Mouse (Mus musculus): ENCODE data around the gene F11r. TPM values are rescaled to one million over a fixed set of nuclear protein-coding genes. Genes with fewer than 3 reads are reported as not detected.
"Not testable (repeated sequence)": the region's sequence is repeated elsewhere in the genome, so short reads cannot be mapped to it uniquely, and the experiment has no call there.

The F11r gene
- polyA plus RNA-seq, 1 experiment from 2014 or later = 13.4 TPM

- H3K9ac ChIP-seq (ENCODE audit: low read length) = no peak overlapping the region
- ATAC-seq (replicated peaks; ENCODE audit: low FRiP score) = no peak
- peak; percentile 77 for DNase-seq (ENCODE audit: low spot score)
- no peak overlapping the region for H3K27ac ChIP-seq (ENCODE audit: low read depth, low read length)
- H3K36me3 ChIP-seq (ENCODE audit: control insufficient read depth, insufficient read depth, low read length) = no peaks in the 10 kb centered on the region
- H3K4me3 ChIP-seq (ENCODE audit: low read depth, low read length) = no peak overlapping the region
- H3K9me3 ChIP-seq (ENCODE audit: control insufficient read depth, low read length) = no peaks in the 10 kb centered on the region
- no peaks in the 10 kb centered on the region for H3K27me3 ChIP-seq (ENCODE audit: control insufficient read depth, insufficient read depth, low read length)
- H3K4me1 ChIP-seq (replicated peaks; ENCODE audit: control insufficient read depth, insufficient read depth, low read length) = no peaks in the 10 kb centered on the region
- no peak overlapping the region for H3K4me2 ChIP-seq (ENCODE audit: low read depth, low read length, severe bottlenecking)
- WGBS = 30% methylated on average over 7 of the region's 7 CpGs
Observed at GRCm38 (mm10) chr1:171470371-171470871, 33.1 kb downstream of the F11r start.

DNA sequence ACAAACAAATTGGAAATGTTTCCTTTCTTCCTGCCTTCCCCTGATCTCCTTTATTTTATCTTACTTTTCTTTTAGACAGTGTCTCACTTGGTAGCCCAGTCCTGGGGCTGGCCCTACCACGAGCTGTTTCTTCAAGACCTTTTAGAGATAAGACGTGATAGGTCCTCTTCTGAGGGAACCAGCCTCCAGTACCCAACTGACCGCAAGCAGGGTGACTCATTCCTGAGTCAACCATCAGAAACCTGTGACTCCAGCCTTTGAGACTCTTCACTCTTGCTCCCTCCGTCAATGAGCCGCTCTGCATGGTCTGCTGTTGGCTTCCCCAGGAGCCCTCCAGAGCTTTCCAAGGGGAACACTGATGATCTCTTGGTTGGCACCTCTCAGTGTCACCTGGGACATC is 33.6 kb downstream of the F11r start:
- H3K27me3 ChIP-seq (ENCODE audit: control insufficient read depth, insufficient read depth, low read length) = no peaks in the 10 kb centered on the region
- WGBS = 80% methylated on average over 5 of the region's 5 CpGs
- no peaks in the 10 kb centered on the region for H3K9me3 ChIP-seq (ENCODE audit: control insufficient read depth, low read length)

DNA sequence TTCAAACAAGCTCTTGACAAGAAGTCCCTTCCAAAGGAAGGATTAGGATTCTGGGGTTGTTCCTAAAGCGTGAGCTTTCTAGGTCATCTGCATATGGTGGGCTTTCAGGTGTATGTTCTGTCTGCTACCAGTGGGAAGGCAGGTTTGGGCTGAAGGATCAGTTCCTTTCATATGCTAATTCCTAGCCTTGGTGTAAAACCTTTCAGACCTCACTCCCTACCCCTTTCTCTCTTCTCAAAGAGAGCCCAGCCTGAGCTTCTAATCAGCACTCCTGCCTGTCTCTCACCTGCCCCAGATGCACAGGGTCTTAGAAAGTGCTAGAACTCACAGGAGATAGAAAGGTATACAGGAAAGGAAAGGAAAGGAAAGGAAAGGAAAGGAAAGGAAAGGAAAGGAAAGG is 34.1 kb downstream of the F11r start:
- no peak overlapping the region for H3K9ac ChIP-seq (ENCODE audit: low read length)
- H3K36me3 ChIP-seq (ENCODE audit: control insufficient read depth, insufficient read depth, low read length) = no peaks in the 10 kb centered on the region
- no peak overlapping the region for H3K4me3 ChIP-seq (ENCODE audit: low read depth, low read length)
- H3K4me2 ChIP-seq (ENCODE audit: low read depth, low read length, severe bottlenecking) = no peak overlapping the region
- H3K4me1 ChIP-seq (replicated peaks; ENCODE audit: control insufficient read depth, insufficient read depth, low read length) = no peaks in the 10 kb centered on the region
- no peaks in the 10 kb centered on the region for H3K9me3 ChIP-seq (ENCODE audit: control insufficient read depth, low read length)
- 72% methylated on average over 1 of the region's 1 CpGs for WGBS
- ATAC-seq (replicated peaks; ENCODE audit: low FRiP score) (no peak), DNase-seq (ENCODE audit: low spot score) (no peak)
- no peak overlapping the region for H3K27ac ChIP-seq (ENCODE audit: low read depth, low read length)
- no peaks in the 10 kb centered on the region for H3K27me3 ChIP-seq (ENCODE audit: control insufficient read depth, insufficient read depth, low read length)

More for the DNA sequence above, 33.6 kb downstream of the F11r start:
- ATAC-seq (replicated peaks; ENCODE audit: low FRiP score) (no peak), DNase-seq (ENCODE audit: low spot score) (no peak)
- Histone ChIP-seq H3K27ac (ENCODE audit: low read depth, low read length) (no peak overlapping the region), H3K4me2 (ENCODE audit: low read depth, low read length, severe bottlenecking) (no peak overlapping the region), H3K4me3 (ENCODE audit: low read depth, low read length) (no peak overlapping the region), H3K9ac (ENCODE audit: low read length) (no peak overlapping the region), H3K36me3 (ENCODE audit: control insufficient read depth, insufficient read depth, low read length) (no peaks in the 10 kb centered on the region), H3K4me1 (replicated peaks; ENCODE audit: control insufficient read depth, insufficient read depth, low read length) (no peaks in the 10 kb centered on the region)

GRCm38 (mm10) chr1:171471941-171472340 is 34.6 kb downstream of the F11r start:
- not testable (repeated sequence) for ATAC-seq (replicated peaks; ENCODE audit: low FRiP score); H3K4me1 ChIP-seq (replicated peaks; ENCODE audit: control insufficient read depth, insufficient read depth, low read length); H3K36me3 ChIP-seq (ENCODE audit: control insufficient read depth, insufficient read depth, low read length); H3K27me3 ChIP-seq (ENCODE audit: control insufficient read depth, insufficient read depth, low read length); H3K27ac ChIP-seq (ENCODE audit: low read depth, low read length); DNase-seq (ENCODE audit: low spot score); H3K9ac ChIP-seq (ENCODE audit: low read length); H3K9me3 ChIP-seq (ENCODE audit: control insufficient read depth, low read length); H3K4me2 ChIP-seq (ENCODE audit: low read depth, low read length, severe bottlenecking); H3K4me3 ChIP-seq (ENCODE audit: low read depth, low read length)
- 89% methylated on average over 8 of the region's 8 CpGs for WGBS

DNA sequence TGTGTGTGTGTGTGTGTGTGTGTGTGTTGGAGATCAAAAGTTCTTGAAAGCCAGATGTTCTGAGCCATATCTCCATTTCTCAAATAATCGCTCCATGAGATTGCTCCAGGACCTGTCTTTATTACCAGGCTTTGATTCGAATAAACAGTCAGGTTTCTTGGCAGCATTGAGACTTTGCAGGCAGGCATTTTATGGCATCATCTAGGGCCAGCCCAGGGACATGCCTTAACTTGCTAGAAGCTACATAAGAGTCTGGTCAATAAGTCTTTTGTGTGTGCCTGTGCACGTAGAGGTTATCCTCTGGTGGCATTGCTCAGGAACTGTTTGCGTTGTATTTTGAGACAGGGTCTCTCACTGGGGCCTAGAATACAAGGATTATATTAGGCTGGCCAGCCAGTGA is 36.2 kb downstream of the F11r start:
- 80% methylated on average over 4 of the region's 4 CpGs for WGBS
- no peaks in the 10 kb centered on the region for H3K4me1 ChIP-seq (replicated peaks; ENCODE audit: control insufficient read depth, insufficient read depth, low read length)
- H3K9ac ChIP-seq (ENCODE audit: low read length) = no peak overlapping the region
- H3K4me2 ChIP-seq (ENCODE audit: low read depth, low read length, severe bottlenecking) = no peak overlapping the region
- no peak for DNase-seq (ENCODE audit: low spot score)
- H3K4me3 ChIP-seq (ENCODE audit: low read depth, low read length) = no peak overlapping the region
- H3K36me3 ChIP-seq (ENCODE audit: control insufficient read depth, insufficient read depth, low read length) = no peaks in the 10 kb centered on the region
- H3K27ac ChIP-seq (ENCODE audit: low read depth, low read length) = no peak overlapping the region
- ATAC-seq (replicated peaks; ENCODE audit: low FRiP score) = no peak
- H3K27me3 ChIP-seq (ENCODE audit: control insufficient read depth, insufficient read depth, low read length) = no peaks in the 10 kb centered on the region
- H3K9me3 ChIP-seq (ENCODE audit: control insufficient read depth, low read length) = no peaks in the 10 kb centered on the region

DNA sequence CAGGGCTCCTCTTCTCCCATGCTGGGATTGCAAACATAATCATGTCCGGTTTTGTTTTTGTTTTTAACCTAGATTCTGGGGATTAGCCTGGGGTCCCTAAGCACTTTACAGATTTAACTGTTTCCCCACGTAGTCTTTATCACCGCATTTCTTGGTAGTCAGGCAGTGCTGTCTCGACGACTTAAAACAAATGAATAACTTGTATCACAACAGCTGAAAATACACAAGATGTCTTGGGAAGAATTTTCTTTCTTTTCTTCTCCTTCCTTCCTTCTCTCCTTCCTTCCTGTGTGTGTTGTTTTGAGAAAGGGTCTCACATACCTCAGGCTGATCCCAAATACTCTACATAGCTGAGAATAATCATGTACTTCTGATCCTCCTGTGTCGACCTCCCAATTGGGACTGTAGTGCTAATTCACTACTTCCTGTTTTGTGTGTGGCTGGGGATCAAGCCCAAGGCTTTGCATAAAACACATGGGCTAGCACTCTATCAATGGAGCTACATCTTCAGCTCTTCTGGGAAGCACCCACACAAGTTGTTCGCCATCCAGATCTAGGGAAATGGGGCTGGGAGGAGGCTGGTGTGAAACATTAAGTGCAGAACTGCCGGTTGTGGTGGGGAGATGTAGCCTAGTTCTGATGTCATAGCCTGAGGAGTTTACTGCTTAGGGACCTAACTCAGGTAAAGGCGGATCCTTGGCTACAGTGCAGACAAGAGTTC is 36.7 kb downstream of the F11r start:
- ATAC-seq (replicated peaks; ENCODE audit: low FRiP score) = no peak
- no peaks in the 10 kb centered on the region for H3K4me1 ChIP-seq (replicated peaks; ENCODE audit: control insufficient read depth, insufficient read depth, low read length)
- 77% methylated on average over 9 of the region's 9 CpGs for WGBS

DNA sequence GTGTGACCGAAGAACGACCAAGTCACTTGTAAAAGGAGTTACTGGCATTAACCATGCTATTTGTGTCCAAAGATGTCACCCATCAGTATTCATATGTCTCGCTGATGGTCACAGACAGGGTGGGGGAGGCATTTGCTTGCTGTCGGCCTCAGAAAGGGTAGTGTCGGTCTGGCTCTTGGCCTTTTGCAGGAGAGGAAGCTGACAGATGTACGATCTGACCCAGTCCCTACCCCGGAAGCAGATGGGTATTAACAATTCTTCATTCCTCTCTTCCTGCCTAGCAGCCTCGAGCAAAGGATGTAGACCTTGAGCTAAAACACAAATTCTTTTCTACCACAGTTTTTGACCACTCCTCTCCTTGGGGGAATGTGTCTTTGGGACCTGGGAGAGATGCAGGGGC is 39.8 kb downstream of the F11r start:
- WGBS = 85% methylated on average over 8 of the region's 8 CpGs
- DNase-seq (ENCODE audit: low spot score) (no peak), ATAC-seq (replicated peaks; ENCODE audit: low FRiP score) (no peak)
- Histone ChIP-seq H3K9ac (ENCODE audit: low read length) (no peak overlapping the region), H3K27ac (ENCODE audit: low read depth, low read length) (no peak overlapping the region), H3K36me3 (ENCODE audit: control insufficient read depth, insufficient read depth, low read length) (no peaks in the 10 kb centered on the region), H3K9me3 (ENCODE audit: control insufficient read depth, low read length) (no peaks in the 10 kb centered on the region; the same call in 1 of the 2 replicates), H3K27me3 (ENCODE audit: control insufficient read depth, insufficient read depth, low read length) (no peaks in the 10 kb centered on the region), H3K4me3 (ENCODE audit: low read depth, low read length) (no peak overlapping the region), H3K4me2 (ENCODE audit: low read depth, low read length, severe bottlenecking) (no peak overlapping the region), H3K4me1 (replicated peaks; ENCODE audit: control insufficient read depth, insufficient read depth, low read length) (no peaks in the 10 kb centered on the region)

More for the DNA sequence above, 36.7 kb downstream of the F11r start:
- H3K27ac ChIP-seq (ENCODE audit: low read depth, low read length) = no peak overlapping the region
- H3K9ac ChIP-seq (ENCODE audit: low read length) = no peak overlapping the region
- no peaks in the 10 kb centered on the region for H3K9me3 ChIP-seq (ENCODE audit: control insufficient read depth, low read length)
- H3K4me3 ChIP-seq (ENCODE audit: low read depth, low read length) = no peak overlapping the region
- no peaks in the 10 kb centered on the region for H3K36me3 ChIP-seq (ENCODE audit: control insufficient read depth, insufficient read depth, low read length)
- H3K4me2 ChIP-seq (ENCODE audit: low read depth, low read length, severe bottlenecking) = no peak overlapping the region
- DNase-seq (ENCODE audit: low spot score) = no peak
- H3K27me3 ChIP-seq (ENCODE audit: control insufficient read depth, insufficient read depth, low read length) = no peaks in the 10 kb centered on the region

DNA sequence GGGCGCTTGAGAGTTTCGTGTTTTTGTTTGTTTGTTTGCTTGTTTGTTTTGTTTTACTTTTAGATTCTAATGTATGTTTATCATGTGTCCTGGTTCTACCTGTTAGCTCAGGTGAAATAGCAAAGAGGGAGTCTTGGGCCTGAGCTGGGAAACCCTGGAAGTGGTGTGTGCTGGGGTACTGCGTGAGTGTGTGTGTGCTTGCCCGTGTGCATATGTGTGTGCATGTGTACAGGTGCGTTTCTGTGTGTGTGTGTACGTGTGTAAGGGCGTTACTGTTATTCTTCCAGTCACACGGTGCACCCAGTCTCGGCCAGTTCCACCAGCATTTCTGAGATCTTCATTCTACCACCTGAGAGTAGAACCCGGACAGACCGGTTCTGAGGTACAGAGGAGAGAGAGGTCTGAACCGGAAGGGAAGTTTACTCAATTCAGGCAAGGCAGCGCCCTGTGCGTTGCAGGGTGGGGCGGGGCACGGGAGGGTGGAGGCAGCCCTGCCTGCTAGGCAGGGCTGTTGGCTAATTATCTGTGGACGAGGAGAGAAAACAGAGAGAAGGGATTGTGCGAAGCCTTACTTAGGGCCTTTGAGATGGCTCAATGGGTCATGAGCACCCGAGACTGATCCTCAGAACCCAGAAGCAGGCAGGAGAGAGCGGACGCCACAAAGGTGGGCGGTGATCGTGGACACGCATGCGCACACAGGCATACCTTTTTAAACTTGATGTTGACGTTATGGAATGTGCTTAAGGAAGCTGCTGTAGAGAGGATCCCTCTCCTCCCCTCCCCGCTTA is 40.6 kb downstream of the F11r start:
- peak overlapping the region; percentile 15; the same call in 1 of the 2 replicates for H3K4me3 ChIP-seq (ENCODE audit: low read depth, low read length)
- H3K9ac ChIP-seq (ENCODE audit: low read length) = no peak overlapping the region
- H3K9me3 ChIP-seq (ENCODE audit: control insufficient read depth, low read length) = peaks cover 2% of the 10 kb centered on the region; the same call in 1 of the 2 replicates
- no peaks in the 10 kb centered on the region for H3K4me1 ChIP-seq (replicated peaks; ENCODE audit: control insufficient read depth, insufficient read depth, low read length)
- H3K36me3 ChIP-seq (ENCODE audit: control insufficient read depth, insufficient read depth, low read length) = no peaks in the 10 kb centered on the region
- H3K27ac ChIP-seq (ENCODE audit: low read depth, low read length) = no peak overlapping the region
- no peaks in the 10 kb centered on the region for H3K27me3 ChIP-seq (ENCODE audit: control insufficient read depth, insufficient read depth, low read length)
- WGBS = 64% methylated on average over 27 of the region's 27 CpGs
- peak overlapping the region; percentile 8; the same call in 1 of the 2 replicates for H3K4me2 ChIP-seq (ENCODE audit: low read depth, low read length, severe bottlenecking)
- DNase-seq (ENCODE audit: low spot score) (no peak), ATAC-seq (replicated peaks; ENCODE audit: low FRiP score) (no peak)
